Mouse (Mus musculus) liver, adult 2 months (tissue): ENCODE results near the gene F3.

Experiments
- CTCF ChIP-seq: fragments of 200-500 bp; IDR thresholded peaks from 2 replicates; pipeline ENCODE4 v1.5.1; 2011; ENCODE audit warnings: low read depth, low read length, control low read depth
- POLR2A ChIP-seq: fragments of 200-500 bp; IDR thresholded peaks from 2 replicates; pipeline ENCODE4 v1.6.1; 2011; ENCODE audit warnings: low read length, control low read depth; ENCODE audit not compliant: insufficient read depth; ENCODE audit errors: extremely low read depth

GRCm38 (mm10) chr3:121766048-121766447 is 42.7 kb downstream of the F3 start:
- TF ChIP-seq POLR2A (no peak), CTCF (no peak)
